Mouse (Mus musculus) embryonic facial prominence, embryonic 12.5 days (tissue): Measurements from ENCODE around the gene Rsrp1. TPM values are rescaled to one million over a fixed set of nuclear protein-coding genes. Genes with fewer than 3 reads are reported as not detected.
A peak's percentile ranks its signal among the peaks of the same experiment; 100 is the strongest.

ENCODE experiments used
- ATAC-seq: fragments of 200-750 bp; cut with Nextera tagmentation; 2 replicates; pipeline ENCODE4 v1.8.0; 2017; ENCODE audit not compliant: insufficient number of reproducible peaks, insufficient read depth, low FRiP score, low TSS enrichment
- H3K27ac ChIP-seq: fragments of 300-500 bp; sonication (generic); 2 replicates; pipeline ENCODE4 v1.5.1; 2016; ENCODE audit warnings: mild to moderate bottlenecking
- H3K27me3 ChIP-seq: fragments of 300-500 bp; sonication (generic); 2 replicates; pipeline ENCODE4 v1.6.1; 2016; ENCODE audit warnings: mild to moderate bottlenecking, moderate library complexity
- H3K36me3 ChIP-seq: fragments of 300-500 bp; sonication (generic); 2 replicates; pipeline ENCODE4 v1.6.1; 2016; ENCODE audit warnings: mild to moderate bottlenecking
- H3K4me1 ChIP-seq: fragments of 300-500 bp; sonication (generic); 2 replicates; pipeline ENCODE4 v1.6.1; 2016
- H3K4me2 ChIP-seq: fragments of 300-500 bp; sonication (generic); replicated peaks from 2 replicates; pipeline ENCODE4 v1.6.1; 2016; ENCODE audit warnings: mild to moderate bottlenecking, moderate library complexity
- H3K4me3 ChIP-seq: fragments of 300-500 bp; sonication (generic); 2 replicates; pipeline ENCODE4 v1.5.1; 2016; ENCODE audit warnings: mild to moderate bottlenecking
- H3K9ac ChIP-seq: fragments of 300-500 bp; sonication (generic); 2 replicates; pipeline ENCODE4 v1.6.1; 2016; ENCODE audit warnings: mild to moderate bottlenecking, moderate library complexity
- H3K9me3 ChIP-seq: fragments of 300-500 bp; sonication (generic); 2 replicates; pipeline ENCODE4 v1.6.1; 2016; ENCODE audit warnings: mild to moderate bottlenecking, moderate library complexity
- WGBS: fragments of 180-500 bp; shearing (Covaris S2); methylation state at CpG from one replicate; pipeline ENCODE4 v1.1.7; 2016; 5-methylcytosine and 5-hydroxymethylcytosine counted together
- polyA plus RNA-seq: library from polyadenylated mRNA; unstranded; fragments of >200 nt; fragmentation: Nextera tagmentation; extraction: Ambion mirVana; gene quantifications from 2 replicates; pipeline ENCODE4 v1.2.1, GENCODE M21; 2016

Gene Rsrp1
- polyA plus RNA-seq, 1 experiment from 2014 or later = 536 TPM

DNA sequence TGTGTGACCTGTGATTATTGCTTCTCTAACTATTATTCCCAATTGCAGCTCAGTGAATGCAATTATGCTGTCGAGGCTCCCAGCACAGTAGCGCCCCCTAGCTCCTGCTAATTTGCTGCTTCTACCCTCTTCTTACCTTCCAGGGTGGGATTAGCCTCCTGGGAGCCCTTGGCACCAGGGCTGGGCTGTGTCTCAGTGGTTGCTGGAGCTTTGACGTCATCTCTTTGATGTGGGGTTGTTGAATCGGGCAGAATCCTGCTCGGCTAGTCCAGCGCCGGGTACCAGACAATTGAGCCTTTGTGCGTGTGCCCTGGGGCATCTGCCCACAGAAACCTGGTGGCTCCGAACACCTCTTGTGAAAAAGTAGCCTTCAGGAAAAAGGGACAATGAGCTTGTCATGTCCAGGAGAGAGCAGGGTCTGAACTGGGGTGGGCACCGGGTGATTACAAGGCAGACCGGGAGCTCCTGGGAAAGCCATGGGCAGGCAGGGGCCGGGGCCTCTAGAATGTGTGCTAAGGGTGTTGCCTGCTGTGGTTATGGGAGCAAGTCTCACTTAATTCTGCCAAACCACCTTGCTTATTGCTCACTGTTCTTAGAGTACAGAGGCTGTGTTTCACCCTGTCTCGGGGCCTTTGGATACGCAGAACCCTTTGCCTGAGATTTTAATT is 52.0 kb downstream of the Rsrp1 start:
- Histone ChIP-seq H3K4me1 (peaks cover 7% of the 10 kb centered on the region; the same call in 1 of the 2 replicates), H3K36me3 (no peaks in the 10 kb centered on the region), H3K4me3 (no peak overlapping the region), H3K9me3 (0 out of 2 replicates have a peak, but pooled peaks cover 3% of the 10 kb centered on the region), H3K4me2 (0 out of 2 replicates have a peak overlapping the region, but pooled peaks have one; percentile 4), H3K27ac (peak overlapping the region; percentile 24; the same call in 1 of the 2 replicates), H3K27me3 (no peaks in the 10 kb centered on the region), H3K9ac (no peak overlapping the region)
- ATAC-seq = 0 out of 2 replicates have a peak, but pooled peaks have one; percentile 52
- WGBS = 20% methylated on average over 14 of the region's 14 CpGs

DNA sequence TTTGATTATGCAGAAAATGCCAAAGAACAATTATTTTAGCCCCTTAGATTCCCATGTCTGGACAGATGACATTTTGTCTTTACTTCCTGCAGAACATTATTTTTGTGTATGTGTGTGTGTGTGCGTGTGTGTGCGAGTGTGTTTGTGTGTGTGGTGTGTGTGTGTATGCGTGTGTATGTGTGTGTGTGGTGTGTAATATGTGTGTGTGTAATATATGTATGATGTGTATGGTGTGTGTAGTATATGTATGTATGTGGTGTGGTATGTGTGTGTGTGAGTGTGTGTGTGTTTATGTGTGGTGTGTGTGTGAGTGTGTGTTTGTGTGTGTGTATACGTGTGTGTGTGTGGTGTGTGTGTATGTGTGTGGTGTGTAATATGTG is 52.5 kb downstream of the Rsrp1 start:
- H3K4me2 ChIP-seq = no peak overlapping the region
- no peaks in the 10 kb centered on the region for H3K27me3 ChIP-seq
- no peak overlapping the region for H3K4me3 ChIP-seq
- 0 out of 2 replicates have a peak, but pooled peaks cover 3% of the 10 kb centered on the region for H3K9me3 ChIP-seq
- peaks cover 7% of the 10 kb centered on the region; the same call in 1 of the 2 replicates for H3K4me1 ChIP-seq
- H3K27ac ChIP-seq = no peak overlapping the region
- H3K36me3 ChIP-seq = no peaks in the 10 kb centered on the region
- peak; percentile 72; the same call in 1 of the 2 replicates for ATAC-seq
- no peak overlapping the region for H3K9ac ChIP-seq
- 84% methylated on average over 4 of the region's 4 CpGs for WGBS

Other genes starting within 250 kb of the Rsrp1 start
- gene Man1c1, start 219.3 kb upstream of the Rsrp1 start, polyA plus RNA-seq = 3.9 and 4.5 TPM in 2 replicates
- gene Ldlrap1, start 155.6 kb upstream of the Rsrp1 start, polyA plus RNA-seq = 21.8 and 23.2 TPM in 2 replicates
- gene Maco1, start 70.2 kb upstream of the Rsrp1 start, polyA plus RNA-seq = 57.4 and 63.5 TPM in 2 replicates
- 6.8 and 8.5 TPM in 2 replicates for gene Rhd, start 59.1 kb upstream of the Rsrp1 start, polyA plus RNA-seq
- gene Tmem50a, start 8.6 kb upstream of the Rsrp1 start, polyA plus RNA-seq = 160 and 161 TPM in 2 replicates
- 75.3 and 77.2 TPM in 2 replicates for gene Syf2, start 7.3 kb downstream of the Rsrp1 start, polyA plus RNA-seq
- gene Runx3, start 197.1 kb downstream of the Rsrp1 start, polyA plus RNA-seq = 1.3 TPM in 2 replicates